Mouse (Mus musculus): ENCODE measurements at regions not wholly inside any gene's neighbourhood (a gene's known extent, or its start where the extent isn't known, plus 50 kb on each side); places are given as distances from the start of the nearest gene placed in this dataset.
"Not testable (repeated sequence)": the region's sequence is repeated elsewhere in the genome, so short reads cannot be mapped to it uniquely, and the experiment has no call there.

DNA sequence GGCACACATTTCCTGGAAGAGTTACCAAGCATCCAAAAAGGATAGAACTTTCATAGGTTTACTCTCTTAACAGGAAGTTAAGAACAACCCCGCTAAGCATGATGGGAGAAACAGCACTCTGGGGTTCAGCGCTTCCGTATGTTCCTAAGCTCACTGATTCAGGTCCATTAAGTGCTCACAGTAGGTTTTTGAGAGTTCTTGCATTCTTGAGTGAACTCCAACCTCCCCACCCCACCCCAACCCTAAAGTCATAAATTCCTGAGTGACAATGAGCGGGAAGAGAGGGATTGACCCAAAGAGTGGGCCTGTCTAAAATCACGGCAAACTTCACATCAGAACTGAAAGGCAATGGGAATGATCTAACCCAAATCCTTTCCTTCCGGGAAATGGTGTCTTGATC, 405.9 kb downstream of the Lrig3 start:
- DNase-seq (ENCODE audit: low spot score), result no peak

- DNase-seq (ENCODE audit: low spot score), result no peak
These were observed 383.1 kb downstream of the Lrig3 start for GRCm38 (mm10) chr10:126349076-126349475.

DNA sequence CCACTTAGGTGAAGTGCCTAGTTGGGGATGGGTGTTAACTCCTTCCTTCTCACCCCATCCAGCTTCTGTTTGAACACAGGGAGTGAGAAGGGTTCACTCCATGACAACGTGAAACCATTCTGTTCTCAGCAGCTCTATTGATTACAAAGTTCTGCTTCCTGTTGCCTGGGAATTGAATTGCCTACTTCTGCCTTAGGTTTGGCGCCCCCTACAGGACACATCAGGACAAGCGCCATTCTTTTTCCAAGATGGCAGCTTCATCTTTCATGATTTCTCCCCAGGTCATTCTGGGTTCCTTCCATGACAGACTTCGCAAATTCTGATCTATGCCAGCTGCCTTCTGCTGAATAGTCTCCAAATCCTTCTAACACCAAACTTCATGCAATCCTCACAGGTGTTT, 371.5 kb downstream of the Lrig3 start:
- DNase-seq (ENCODE audit: low spot score), result no peak

GRCm38 (mm10) chr10:126333786-126334185, 367.8 kb downstream of the Lrig3 start:
- DNase-seq (ENCODE audit: low spot score), result no peak

DNA sequence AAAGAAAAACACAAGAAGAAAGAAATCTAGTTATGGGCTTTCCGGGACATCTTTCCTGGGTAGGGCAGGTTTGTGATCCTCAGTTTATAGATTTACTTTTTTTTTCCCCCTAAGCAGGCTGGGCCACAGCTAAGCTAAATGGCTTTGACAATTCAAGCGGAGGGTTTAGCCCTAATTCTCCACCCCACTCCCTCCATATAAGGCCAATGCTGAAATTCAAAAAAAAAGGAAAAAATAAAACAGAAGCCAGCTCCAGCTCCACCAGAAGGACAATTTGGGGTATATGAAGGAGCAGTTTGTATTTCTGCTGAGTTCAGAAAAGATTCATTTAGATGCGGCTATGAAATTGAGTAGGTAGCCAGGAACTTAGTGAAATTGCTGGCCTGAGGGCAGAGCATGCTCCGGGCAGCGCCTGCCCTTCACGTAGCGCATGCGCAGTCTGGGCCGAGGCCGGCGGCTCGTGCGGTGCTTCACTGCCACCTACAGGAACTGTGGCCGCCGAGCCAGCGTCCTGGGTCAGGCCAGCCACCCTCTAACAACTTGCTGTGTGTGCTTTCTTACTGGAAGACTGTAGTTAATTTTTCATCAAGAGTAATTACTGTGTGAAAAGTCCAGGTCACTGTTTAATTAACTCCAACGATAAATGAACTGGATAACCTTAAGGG, 364.5 kb downstream of the Lrig3 start:
- DNase-seq (ENCODE audit: low spot score), result peak; percentile 94

- no peak for DNase-seq (ENCODE audit: low spot score)
These were observed 354.9 kb downstream of the Lrig3 start for GRCm38 (mm10) chr10:126320831-126321230.

- no peak for DNase-seq (ENCODE audit: low spot score)
These were observed 353.8 kb downstream of the Lrig3 start for GRCm38 (mm10) chr10:126319795-126320194.

- DNase-seq (ENCODE audit: low spot score), result no peak
These were observed 334.0 kb downstream of the Lrig3 start for GRCm38 (mm10) chr10:126299962-126300361.

- DNase-seq (ENCODE audit: low spot score), result no peak
These were observed 332.2 kb downstream of the Lrig3 start for GRCm38 (mm10) chr10:126298211-126298610.

DNA sequence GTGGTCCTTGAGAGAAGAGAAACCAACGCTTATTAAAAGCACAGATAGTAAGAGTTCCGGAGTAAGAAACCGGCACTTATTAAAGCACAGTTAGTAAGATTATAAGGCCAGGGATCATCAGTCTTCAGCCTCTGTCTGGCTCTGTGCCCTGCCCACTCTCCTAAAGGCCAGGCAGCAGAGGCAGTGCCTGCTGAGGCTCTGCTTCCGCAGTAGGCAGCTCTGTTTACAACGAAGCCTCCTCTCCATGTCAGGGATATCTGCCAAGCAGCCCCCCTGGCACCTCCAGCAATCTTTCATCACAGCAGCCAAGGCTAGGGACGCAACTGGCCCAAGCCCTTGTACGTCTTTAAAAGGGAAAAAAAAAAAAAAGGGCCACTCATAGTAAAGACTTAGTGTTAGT, 329.9 kb downstream of the Lrig3 start:
- DNase-seq (ENCODE audit: low spot score), result peak; percentile 13

DNA sequence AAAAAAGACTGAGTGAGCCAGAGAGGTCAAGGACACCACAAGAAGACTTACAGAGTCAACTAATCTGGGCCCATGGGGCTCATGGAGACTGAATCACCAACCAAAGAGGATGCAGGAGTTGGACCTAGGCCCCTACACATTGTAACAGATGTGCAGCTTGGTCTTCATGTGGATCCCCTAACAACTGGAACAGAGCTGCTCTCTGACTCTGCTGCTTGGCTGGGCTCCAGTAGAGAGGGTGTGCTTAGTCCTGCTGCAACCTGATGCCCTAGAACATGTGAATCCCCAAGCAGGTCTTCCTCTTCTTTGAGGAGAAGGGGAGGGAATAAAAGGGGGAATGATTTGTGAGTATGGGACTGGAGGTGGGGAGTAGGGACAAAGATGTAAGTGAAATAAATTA, 325.8 kb downstream of the Lrig3 start:
- no peak for DNase-seq (ENCODE audit: low spot score)

GRCm38 (mm10) chr10:126285096-126285495, 319.1 kb downstream of the Lrig3 start:
- DNase-seq (ENCODE audit: low spot score), result not testable (repeated sequence)

- DNase-seq (ENCODE audit: low spot score), result no peak
These were observed 304.4 kb downstream of the Lrig3 start for GRCm38 (mm10) chr10:126270376-126270775.

DNA sequence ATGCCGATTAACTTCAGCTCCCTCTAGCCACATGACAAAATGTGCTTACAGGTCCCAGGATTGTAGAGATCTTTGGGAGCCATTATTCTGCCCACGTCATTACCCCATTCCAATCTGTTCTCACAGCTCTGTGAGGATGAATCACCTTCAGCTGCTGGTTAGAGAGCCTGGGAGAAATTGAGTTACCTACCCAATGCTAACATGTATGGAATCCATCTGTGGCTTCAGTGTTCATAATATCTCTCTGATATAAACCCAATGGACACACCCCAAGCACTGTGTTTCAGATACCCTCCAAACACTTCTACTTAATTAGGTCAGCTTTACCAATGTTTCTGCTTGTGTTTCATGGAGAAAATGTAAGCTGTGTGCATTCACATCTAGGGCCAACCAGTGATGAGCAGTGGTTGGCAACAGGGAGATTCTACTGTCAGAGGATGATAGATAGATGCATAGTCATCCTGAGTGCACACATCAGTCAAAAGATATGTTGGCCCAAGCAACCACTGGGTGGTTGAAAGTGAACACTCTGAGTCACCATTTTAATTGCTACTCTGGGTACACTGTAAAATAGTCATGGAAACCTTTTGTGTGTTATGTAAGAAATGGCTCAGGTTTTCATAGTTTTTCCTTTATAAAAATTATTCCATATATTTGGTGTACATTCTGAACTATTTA, 301.5 kb downstream of the Lrig3 start:
- no peak for DNase-seq (ENCODE audit: low spot score)

- DNase-seq (ENCODE audit: low spot score), result peak; percentile 25
These were observed 291.2 kb downstream of the Lrig3 start for GRCm38 (mm10) chr10:126257171-126257570.

- no peak for DNase-seq (ENCODE audit: low spot score)
These were observed 288.2 kb downstream of the Lrig3 start for GRCm38 (mm10) chr10:126254198-126254597.

GRCm38 (mm10) chr10:126249176-126249575, 283.2 kb downstream of the Lrig3 start:
- DNase-seq (ENCODE audit: low spot score), result no peak

- no peak for DNase-seq (ENCODE audit: low spot score)
These were observed 277.1 kb downstream of the Lrig3 start for GRCm38 (mm10) chr10:126243051-126243450.

GRCm38 (mm10) chr10:126239536-126239935, 273.6 kb downstream of the Lrig3 start:
- no peak for DNase-seq (ENCODE audit: low spot score)

Measured in ovary, postnatal 36 days (tissue).